Mouse (Mus musculus): ENCODE measurements around the gene Gprc5c.
"Not testable (repeated sequence)": the region's sequence is repeated elsewhere in the genome, so short reads cannot be mapped to it uniquely, and the experiment has no call there.

Gprc5c gene

DNA sequence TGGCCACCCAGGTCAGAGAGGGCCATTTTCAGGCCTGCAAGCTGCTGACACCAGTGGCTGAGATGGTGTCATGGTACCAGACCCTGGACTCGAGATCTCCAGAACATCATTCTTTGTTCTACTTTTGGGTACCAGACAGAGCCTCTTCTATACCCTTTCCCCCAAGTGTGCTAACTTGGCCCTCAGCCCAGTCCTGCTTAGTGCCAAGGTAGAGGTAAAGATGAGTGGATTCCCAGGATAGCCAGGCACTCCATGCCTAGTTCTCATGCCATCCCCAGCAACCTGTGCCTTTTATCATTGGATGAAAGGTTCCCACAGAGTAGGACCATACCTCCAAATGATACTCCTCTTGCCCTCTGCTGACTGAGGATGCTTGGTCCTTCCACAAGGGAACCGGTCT, 20.6 kb downstream of the Gprc5c start:
- no peak for DNase-seq

DNA sequence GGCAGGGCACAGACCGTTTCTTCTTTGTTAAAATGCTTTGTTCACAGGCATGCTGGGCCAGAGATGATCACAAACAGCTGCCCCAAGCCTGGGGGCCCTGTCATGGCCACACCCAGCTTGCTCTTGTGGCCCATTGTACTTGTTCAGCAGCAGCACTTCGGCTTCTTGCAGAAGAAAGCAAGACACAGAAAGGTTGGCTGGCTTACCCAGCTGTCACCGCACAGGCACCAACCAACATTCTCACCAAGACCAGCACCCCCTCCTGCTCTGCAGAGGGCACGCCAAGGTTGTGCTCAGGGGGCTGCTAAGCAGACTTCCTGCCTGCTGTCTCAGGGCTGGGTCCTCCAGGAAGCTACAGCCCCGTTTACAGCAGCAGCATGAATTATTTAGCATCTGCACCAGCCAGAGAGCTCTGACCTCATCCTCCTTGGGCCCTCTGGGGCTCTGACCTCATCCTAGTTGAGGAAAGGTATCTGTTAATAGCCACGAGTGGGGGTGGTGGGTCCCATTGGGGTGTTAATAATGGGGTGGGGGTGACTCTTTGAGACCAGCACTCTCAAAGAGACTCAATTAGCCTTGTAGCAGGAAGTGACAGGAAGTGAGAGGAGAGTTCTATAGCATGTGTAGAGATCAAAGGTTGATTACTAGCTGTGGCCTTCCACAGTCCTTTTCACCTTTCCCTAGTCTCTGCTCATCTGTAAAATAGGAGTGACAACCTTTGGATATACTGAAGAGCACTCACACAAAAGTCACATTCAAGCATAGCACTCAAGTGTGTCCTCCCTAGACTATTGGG, 22.3 kb downstream of the Gprc5c start:
- DNase-seq = no peak

DNA sequence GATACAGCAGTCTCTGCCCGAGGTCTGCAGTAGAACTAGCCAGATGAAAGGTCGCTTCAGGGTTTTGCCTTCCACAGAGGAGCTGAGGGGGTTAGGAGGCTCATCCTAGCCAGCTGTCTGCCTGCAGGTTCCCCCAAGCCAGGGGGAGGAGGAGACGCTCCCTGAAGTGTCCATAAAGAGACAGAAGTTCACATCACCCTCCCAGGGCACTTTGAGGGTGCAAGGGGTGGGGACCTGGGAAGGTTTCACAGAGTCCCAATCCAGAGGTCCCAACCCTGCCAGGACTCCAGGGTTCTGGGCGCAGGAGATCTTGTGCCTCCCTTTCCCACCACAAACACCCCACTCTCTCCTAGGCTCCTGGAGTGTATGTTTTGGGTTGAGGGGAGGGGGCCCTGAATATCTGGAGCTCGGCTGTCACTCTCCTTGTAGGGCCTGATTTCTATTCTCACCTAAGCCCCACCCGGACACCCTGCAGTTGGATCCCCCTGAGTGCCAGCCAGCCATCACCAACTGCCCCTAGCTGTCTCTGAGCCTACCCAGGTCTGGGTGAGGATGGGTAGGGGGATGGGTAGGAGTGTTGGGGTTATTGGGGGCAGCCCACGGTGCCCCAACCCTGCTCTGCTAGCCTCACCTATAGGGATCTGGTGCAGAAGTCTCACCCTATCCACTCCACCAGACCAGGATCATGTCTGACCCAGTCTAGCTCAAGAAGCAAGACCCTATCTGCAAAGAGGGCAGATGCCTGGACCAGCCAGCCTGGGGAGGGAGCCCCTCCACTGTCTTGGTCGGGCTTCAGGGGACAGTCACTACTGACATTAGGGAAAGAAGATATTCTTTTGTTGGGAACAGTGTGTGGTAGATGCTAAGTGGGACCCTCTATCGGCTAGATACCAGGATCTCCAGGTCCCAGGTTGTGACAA, 23.5 kb downstream of the Gprc5c start:
- DNase-seq = no peak

DNA sequence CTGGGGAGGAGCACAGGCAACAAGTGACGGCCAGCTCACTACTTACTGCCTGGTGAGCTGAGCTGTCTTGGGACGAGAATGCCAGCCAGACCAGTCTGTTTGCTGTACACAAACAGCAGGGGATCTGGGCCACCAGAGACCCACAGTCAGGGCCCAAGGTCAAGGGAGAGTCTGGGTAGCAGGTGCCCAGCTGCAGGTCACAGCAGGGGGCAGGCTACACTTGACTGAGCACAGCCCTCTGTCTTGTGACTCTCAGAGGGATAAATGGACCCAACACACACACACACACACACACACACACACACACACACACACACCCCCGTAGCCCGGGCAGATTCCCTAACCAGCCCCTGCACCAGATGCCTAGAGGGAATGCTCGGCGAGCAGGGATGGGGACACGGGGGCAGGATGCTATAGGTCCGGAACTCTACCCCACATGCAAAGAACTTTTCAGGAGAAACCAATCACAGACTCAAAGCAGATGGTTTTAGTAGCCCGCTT, 24.4 kb downstream of the Gprc5c start:
- DNase-seq = peak; percentile 81

DNA sequence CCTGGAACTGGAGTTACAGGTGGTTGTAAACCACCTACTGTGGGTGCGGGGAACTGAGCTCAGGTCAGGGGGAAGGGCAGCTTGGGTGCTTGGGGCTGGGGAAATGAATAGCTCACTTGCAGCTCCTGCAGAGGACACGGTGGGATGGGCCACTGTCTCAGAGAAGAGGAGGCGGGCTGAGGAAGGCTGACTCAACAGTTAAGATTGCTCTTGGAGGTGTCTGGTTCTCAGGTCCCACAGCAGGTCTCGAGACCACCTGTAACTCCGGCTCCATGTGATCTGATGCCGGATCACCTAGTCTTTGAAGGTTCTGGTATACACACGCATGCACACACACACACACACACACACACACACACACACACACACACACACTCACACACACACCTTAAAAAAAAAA, 25.2 kb downstream of the Gprc5c start:
- peak; percentile 57 for DNase-seq

DNA sequence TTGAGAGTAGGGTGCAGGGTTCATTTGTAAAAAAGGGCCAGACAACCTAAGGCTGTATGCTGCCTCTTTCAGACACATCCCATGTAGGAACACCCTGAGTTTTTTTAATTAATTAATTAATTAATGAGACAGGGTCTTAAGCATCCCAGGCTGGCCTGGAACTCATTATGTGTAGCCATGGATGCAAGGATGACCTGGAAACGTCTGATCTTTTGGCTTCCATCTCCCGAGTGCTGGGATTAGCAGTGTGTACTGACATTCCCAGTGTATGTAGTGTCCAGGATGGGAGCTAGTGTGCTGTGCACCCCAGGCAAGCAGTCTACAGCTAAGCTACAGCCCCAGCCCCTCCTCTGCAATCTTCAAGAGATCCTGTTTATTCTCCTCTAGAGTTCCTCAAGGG, 25.7 kb downstream of the Gprc5c start:
- DNase-seq = no peak

DNA sequence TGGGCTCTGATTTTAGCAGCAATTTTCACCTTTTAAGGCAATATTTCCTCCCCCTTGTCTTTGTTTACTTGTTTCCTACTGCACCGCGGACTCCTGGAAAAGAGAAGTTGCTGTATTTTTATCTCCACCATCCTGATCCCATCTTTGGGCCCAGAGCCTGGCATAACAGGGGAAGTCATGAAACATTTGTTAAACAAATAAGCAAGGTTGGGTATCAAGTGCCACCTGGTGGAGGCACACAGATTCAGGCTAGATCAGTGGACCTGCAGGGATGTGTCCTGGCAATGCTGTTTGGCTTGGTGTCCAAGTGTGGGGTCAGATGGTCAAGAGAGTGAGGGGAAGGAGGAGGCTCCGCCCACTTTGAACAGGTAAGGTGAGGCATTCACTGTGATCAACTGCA, 26.2 kb downstream of the Gprc5c start:
- peak; percentile 83 for DNase-seq

DNA sequence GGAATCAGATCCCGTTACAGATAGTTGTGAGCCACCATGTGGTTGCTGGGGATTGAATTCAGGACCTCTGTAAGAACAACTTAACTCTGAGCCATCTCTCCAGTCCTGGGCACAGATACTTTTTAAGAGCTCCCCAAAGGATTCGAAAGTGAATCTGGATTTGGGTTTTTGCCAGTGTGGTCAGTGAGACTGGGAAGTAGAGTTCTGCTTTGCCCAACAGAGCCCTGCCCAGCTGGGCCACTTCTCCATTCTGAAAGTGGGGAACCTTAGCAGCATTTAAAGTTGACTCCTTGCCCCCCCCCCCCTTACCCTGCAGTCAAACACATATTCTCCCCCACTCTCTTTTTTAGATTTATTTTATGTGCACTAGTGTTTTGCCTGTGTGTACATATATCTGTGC, 28.7 kb downstream of the Gprc5c start:
- no peak for DNase-seq

DNA sequence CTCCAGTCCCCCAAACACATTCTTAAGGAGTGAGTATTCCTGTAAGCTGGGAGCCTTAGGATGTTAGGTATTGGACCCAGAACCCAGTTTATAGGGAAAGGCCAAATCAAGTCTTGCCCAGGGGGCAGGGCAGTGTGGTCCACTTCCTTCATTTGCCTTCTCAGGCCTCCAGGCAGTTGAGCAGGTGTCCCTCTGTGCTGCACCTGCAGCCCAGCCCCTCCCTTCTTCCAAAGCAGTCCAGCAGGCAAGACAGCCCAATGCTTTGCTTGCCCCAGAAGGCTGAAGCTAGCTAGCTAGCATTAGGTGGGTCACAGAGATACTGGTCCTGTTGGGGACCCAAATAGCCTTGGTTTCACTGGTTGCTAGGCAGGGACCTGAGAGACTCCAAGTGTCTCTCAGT, 29.2 kb downstream of the Gprc5c start:
- no peak for DNase-seq

DNA sequence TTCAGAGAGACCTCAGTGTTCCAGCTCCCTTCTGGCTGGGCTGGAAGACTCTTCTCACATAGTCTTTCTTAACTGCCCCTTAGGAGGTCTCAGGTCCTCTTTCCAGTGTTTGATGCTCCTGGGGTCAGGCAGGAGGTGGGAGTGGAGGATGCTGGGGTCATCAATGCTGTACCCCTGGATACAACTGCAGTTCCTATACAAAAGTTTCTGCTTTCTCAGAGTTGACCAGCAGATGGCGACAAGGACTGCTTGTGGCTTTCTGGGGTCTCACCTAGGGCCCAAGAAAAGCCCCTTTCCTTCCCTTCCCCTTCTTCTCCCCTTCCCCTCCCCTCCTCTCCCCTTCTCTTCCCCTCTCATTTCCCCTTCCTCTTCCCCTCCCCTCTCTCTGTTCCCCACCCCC, 29.6 kb downstream of the Gprc5c start:
- DNase-seq = no peak

DNA sequence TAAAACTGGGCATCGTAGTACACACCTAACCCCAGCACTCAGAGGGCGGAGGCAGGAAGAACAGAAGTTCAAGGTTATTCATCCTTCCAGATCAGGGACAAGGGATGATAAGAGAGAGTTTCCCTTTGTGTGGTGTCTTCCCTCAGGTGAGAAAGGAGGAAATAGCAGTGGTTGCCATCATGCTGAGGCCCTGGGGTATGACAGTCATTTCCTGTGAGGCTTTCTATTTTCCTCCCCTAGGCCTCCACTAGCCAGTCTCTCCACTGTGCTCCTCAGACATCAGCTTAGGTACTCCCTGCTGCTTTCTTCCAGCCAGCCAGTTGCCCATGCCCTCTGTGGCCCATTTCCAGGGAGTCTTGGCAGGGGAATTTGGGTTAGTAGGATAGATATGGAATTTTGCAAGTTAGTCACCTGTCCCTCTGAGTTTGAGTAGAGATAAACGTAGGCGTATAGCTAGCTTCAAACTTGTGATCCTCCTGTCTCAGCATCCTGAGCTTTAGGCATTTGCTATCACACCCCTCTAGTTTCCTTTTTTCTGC, 32.4 kb downstream of the Gprc5c start:
- DNase-seq = no peak

DNA sequence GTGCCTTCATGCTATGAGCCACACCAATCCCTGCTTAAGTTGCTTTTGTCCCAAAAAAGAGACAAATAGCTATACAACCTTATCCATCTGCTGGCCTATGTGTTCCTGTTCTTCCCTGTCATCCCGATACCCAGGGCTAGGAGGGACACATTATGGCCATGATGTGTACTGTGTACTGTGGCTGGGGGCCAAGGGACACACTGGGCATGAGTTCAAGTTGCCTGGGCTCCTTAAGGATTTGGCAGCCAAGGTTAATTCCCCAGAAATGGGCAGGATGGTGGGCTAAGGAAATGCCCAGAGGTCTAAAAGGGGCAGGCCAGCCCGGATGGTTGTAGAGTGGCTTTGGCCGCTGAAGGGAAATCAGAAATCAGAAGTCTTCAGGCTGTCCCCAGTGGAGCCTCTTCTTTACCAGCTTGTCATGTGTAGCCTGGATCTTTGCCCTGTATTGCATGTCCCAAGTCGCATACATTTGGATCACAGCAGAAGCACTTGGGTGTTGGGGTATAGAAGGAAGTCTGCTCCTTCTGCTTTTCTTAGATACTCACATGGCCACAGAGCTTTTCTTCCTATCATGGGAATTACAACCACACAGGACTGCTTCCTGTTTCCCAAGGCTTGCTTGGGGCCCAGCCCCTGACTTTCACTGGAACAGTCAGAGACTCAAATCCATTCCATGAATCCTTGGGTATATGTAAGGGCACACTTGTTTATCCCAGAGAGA, 33.6 kb downstream of the Gprc5c start:
- DNase-seq = peak; percentile 71

DNA sequence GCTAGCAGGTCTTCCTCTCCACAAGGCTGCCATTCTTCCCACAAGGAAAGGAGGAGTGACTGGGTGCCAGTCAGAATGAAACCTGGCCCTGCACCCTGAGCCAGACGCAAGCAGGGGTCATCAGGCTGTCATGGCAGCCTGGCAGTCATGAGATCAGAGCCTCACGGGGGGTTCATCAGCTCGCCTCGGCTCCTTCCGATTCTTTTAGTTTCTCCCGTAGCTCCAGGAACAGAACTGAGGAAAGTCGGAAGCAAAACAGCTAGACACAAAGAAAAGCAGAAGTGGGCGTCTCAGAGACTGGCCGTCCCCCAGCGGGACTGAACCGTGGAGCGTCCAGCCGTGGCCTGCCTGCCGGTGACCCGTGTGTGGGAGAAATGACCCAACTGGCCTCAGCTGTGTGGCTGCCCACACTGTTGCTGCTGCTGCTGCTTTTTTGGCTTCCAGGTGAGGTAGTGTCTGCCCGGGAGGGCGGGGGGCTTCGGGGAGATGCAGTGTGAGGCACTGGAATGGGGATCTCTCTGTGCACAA, 39.1 kb downstream of the Gprc5c start, which contains the start of gene Cd300a:
TSS of gene Cd300a (plus strand) at position 51 of the 528 bp plus-strand sequence.
- no peak for DNase-seq

DNA sequence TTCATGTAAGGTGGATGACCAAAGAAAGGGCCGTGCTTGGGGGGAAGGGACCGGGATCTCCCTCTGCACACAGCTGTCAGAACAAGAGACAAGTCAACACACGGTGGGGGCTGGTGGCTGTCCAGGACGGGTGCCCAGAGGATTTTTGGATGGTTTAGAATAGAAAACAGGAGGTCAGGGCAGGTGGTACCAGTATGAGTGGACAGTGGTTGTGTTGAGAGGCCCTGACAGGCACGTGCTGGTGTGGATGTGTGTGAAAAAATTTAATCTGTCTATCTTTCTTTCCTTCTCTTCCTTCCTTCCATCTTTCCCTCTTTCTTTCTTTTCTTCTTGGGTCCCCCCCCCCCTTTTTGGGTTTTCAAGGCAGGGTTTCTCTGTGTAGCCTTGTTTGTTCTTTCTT, 39.6 kb downstream of the Gprc5c start:
- no peak for DNase-seq

DNA sequence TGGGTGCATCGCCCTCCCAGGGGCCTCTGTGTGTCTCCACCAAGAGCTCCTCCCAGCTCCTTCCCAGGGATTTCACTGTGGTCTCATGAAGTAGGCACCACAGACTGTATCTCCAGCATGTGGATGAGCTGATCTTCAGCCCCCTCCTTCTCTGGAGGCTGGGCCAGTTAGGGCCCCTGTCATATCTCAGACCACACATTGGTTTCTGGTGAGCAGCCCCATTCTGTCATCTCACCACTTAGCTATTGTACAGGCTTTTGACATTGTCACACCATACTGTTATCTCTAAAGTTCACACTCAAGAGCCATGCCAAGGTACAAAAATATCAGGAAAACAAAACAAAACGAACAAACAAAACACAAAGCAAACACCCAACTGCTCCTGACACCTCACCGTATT, 45.1 kb downstream of the Gprc5c start:
- no peak for DNase-seq

DNA sequence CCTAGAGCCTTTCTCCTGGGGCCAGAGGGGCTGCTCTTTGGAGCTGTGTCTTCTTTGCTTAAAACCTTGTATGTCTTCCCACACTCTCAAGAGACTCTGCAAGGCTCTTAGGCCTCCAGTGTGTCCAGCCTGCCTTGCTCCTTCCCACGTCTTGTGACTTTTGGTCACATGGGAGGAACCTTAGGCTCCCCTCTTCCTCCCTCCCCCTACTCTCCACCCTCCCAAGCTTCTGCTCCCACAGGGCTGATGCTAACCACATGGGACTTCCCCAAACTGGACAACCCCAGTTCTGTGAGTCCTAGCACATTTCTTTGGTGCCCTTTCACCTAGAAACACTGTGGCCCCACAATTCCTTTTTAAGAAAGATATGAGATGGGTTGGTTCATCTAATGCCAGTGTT, 47.1 kb downstream of the Gprc5c start:
- no peak for DNase-seq

DNA sequence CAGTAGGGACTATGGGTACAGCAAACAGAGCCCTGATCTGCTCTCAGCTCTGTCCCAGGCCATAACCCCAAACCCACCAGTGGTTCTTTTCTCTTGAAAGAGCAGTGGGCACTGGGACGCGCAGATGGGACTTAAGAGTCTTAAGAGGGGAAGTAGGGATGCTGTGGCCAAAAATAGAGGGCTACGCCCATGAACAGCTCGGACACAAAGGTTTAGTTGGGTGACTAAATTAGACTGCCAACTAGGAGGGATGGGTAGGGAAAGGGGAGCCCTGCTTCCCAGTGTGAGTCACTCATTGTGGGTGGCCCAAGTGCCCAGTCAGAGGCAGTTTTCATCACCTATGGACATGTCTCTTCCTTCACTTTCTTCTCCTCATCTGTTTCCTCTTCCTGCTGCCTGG, 52.3 kb downstream of the Gprc5c start:
- no peak for DNase-seq

DNA sequence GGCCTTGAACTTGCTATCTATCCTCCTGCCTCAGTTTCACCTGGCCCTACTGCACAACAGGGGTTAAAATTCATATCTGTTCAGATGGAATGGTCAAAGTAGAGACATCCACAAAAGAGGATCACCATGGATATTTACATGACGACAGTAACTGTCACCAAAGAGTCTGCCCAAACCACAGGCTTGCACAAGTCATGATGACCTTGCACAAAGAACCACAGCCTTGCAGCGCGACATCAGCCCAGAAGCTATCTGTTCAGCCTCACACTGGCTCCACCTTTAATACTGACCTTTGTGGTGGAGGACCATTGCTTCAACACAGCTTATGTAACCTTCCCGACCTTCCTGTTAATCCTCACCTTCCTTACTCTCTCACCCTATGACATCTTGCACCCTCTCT, 56.6 kb downstream of the Gprc5c start:
- DNase-seq = no peak

DNA sequence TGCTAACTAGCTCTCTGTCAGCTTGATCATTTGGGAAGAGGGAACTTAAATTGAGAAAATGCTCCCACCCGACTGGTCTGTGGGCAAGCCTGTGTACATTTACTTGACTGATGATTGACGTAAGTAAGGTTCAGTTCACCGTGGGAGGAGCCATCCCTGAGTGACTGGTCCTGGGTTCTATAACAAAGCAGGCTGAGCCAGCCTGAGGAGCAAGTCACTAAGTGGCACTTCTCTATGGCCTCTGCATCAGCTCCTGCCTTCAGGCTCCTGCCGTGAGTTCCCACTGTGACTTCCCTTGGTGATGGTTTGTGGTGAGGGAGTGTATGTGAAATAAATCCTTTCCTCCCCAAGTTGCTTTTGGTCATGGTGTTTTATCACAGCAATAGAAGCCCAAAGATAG, 57.1 kb downstream of the Gprc5c start:
- DNase-seq = no peak

DNA sequence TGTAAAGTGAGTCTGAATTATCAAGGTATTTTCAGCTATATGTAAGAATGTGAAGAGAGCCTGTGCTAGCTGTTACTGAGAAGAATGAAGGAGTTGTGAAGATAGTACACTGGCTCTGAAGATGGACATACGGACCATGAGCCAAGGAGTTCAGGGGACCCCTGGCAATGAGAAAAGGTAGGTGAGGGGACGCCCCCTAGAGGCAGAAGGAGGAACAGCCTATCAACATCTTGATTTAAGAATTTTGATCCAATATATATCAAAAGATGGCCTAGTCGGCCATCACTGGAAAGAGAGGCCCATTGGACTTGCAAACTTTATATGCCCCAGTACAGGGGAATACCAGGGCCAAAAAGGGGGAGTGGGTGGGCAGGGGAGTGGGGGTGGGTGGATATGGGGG, 58.6 kb downstream of the Gprc5c start:
- not testable (repeated sequence) for DNase-seq

DNA sequence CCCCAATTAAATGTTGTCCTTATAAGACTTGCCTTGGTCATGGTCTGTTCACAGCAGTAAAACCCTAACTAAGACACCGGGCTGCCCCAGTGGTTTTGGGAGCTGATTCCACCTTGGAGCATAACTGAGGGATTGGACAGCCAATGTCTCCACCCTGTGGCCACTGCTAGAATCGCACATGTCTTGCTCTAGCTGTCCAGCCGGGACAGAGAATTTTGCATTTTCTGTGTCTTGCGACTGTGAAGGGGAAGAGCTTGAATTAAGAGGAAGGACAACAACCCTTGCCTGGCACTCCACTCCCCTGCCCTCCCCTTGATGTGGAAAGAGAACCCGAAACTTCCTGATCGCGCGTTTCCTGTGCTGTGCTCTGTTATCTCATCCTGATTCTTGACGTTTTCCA, 61.9 kb downstream of the Gprc5c start:
- peak; percentile 79 for DNase-seq

DNA sequence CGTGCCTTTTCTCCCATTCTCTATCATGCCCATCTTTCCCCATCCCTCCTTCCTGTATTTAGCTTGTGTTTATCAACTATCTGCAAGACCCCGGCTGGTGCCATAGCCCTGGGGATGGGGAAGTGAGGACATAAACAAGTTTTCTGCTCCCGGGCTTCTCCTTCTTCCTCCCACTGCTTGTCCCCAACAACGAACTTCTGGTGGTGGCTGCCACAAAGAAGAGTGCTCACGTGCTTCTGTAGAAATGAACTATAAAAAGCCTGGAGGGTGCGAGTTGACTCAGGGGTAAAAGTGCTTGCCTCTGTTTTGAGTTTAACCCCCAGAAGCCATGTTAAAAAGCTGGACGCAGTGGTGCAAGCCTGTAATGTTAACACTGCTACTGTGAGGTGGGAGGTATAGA, 64.0 kb downstream of the Gprc5c start:
- DNase-seq = no peak

DNA sequence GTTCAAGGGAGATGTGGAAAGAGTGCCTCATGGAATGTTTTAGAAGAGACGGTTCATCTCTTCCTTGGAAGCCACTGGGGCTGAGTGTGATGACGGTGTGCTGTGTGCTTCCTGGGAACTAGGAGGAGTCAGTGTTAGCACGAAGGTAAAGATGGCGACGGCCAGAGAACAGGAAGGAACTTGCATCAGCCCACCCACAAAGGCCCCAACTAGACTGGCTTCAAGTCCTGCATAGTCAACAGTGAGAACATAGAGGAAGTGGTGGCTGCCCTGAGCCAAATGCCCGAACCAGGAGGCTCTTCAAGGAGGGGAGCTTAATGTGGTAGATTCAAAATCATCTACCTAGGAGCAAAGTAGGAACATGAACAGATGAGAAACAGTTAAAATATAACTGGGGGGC, 66.2 kb downstream of the Gprc5c start:
- DNase-seq = no peak

All from kidney, adult 18-20 months (tissue).